Mouse (Mus musculus) erythroblast, embryonic 14.5 days (primary cell): ENCODE results near the gene Btf3. TPM values are rescaled to one million over a fixed set of nuclear protein-coding genes. Genes with fewer than 3 reads are reported as not detected.

Experiments used
- H3K27me3 ChIP-seq: 2 replicates; pipeline ENCODE4 v1.6.1; 2012; ENCODE audit warnings: inconsistent platforms; ENCODE audit not compliant: control insufficient read depth
- H3K36me3 ChIP-seq: 2 replicates; pipeline ENCODE4 v1.6.1; 2012; ENCODE audit warnings: mild to moderate bottlenecking, inconsistent platforms; ENCODE audit not compliant: control insufficient read depth
- H3K4me1 ChIP-seq: 2 replicates; pipeline ENCODE4 v1.6.1; 2012; ENCODE audit warnings: inconsistent platforms; ENCODE audit not compliant: control insufficient read depth
- H3K4me3 ChIP-seq: replicated peaks from 2 replicates; pipeline ENCODE3; 2012; ENCODE audit warnings: moderate library complexity, mild to moderate bottlenecking, inconsistent platforms
- H3K9me3 ChIP-seq: 2 replicates; pipeline ENCODE4 v1.6.1; 2012; ENCODE audit warnings: low read length, inconsistent platforms, mixed read lengths; ENCODE audit not compliant: control insufficient read depth
- GATA1 ChIP-seq: IDR thresholded peaks from 2 replicates; pipeline ENCODE4 v1.6.1; 2012; ENCODE audit warnings: low read length, inconsistent platforms, mixed read lengths
- TAL1 ChIP-seq: IDR thresholded peaks from 3 replicates; pipeline ENCODE4 v1.6.1; 2012; ENCODE audit warnings: low read length, inconsistent platforms, mixed read lengths
- polyA plus RNA-seq: library from polyadenylated mRNA; stranded (reverse); fragments of >175 nt; gene quantifications from 2 replicates; pipeline ENCODE4 v1.2.3, GENCODE M21; 2012

The Btf3 gene
- polyA plus RNA-seq, 1 experiment: 15.8 TPM

- H3K9me3 ChIP-seq: peaks cover 3% of the 10 kb centered on the region; the same call in 1 of the 2 replicates
- H3K4me1 ChIP-seq: peaks cover 4% of the 10 kb centered on the region
- TF ChIP-seq TAL1: no peak
- no peak for TF ChIP-seq GATA1
- no peak overlapping the region for H3K4me3 ChIP-seq
- peaks cover 79% of the 10 kb centered on the region for H3K27me3 ChIP-seq
- no peaks in the 10 kb centered on the region for H3K36me3 ChIP-seq
Observed at GRCm38 (mm10) chr13:98351527-98351926, 34.7 kb upstream of the Btf3 start.

GRCm38 (mm10) chr13:98349491-98349890 lies 32.7 kb upstream of the Btf3 start:
- Histone ChIP-seq H3K4me1 (peaks cover 4% of the 10 kb centered on the region), H3K4me3 (no peak overlapping the region), H3K36me3 (no peaks in the 10 kb centered on the region), H3K27me3 (peaks cover 59% of the 10 kb centered on the region), H3K9me3 (no peaks in the 10 kb centered on the region; the same call in 1 of the 2 replicates)
- TF ChIP-seq TAL1 (no peak), GATA1 (no peak)

GRCm38 (mm10) chr13:98340506-98340905 lies 23.7 kb upstream of the Btf3 start:
- TF ChIP-seq GATA1 (no peak), TAL1 (no peak)
- Histone ChIP-seq H3K4me3 (no peak overlapping the region), H3K9me3 (no peaks in the 10 kb centered on the region), H3K27me3 (peaks cover 8% of the 10 kb centered on the region), H3K36me3 (no peaks in the 10 kb centered on the region), H3K4me1 (no peaks in the 10 kb centered on the region)

GRCm38 (mm10) chr13:98336205-98336604 lies 19.4 kb upstream of the Btf3 start:
- no peaks in the 10 kb centered on the region for H3K4me1 ChIP-seq
- no peaks in the 10 kb centered on the region for H3K9me3 ChIP-seq
- TF ChIP-seq GATA1 (no peak), TAL1 (no peak)
- H3K27me3 ChIP-seq: peaks cover 10% of the 10 kb centered on the region
- H3K36me3 ChIP-seq: no peaks in the 10 kb centered on the region
- no peak overlapping the region for H3K4me3 ChIP-seq

- H3K9me3 ChIP-seq: no peaks in the 10 kb centered on the region
- H3K36me3 ChIP-seq: no peaks in the 10 kb centered on the region
- TF ChIP-seq TAL1: no peak
- TF ChIP-seq GATA1: no peak
- peaks cover 5% of the 10 kb centered on the region; the same call in 1 of the 2 replicates for H3K27me3 ChIP-seq
- H3K4me3 ChIP-seq: no peak overlapping the region
- no peaks in the 10 kb centered on the region for H3K4me1 ChIP-seq
Observed at GRCm38 (mm10) chr13:98332106-98332505, 15.3 kb upstream of the Btf3 start.

- TF ChIP-seq TAL1: no peak
- TF ChIP-seq GATA1: no peak
- H3K4me3 ChIP-seq: no peak overlapping the region
- no peaks in the 10 kb centered on the region for H3K27me3 ChIP-seq
- H3K4me1 ChIP-seq: no peaks in the 10 kb centered on the region
- no peaks in the 10 kb centered on the region for H3K9me3 ChIP-seq
- peaks cover 8% of the 10 kb centered on the region for H3K36me3 ChIP-seq
Observed at GRCm38 (mm10) chr13:98325034-98325433, 8.2 kb upstream of the Btf3 start.

- Histone ChIP-seq H3K9me3 (no peaks in the 10 kb centered on the region), H3K4me1 (peaks cover 19% of the 10 kb centered on the region), H3K4me3 (peak overlapping the region; percentile 88), H3K27me3 (no peaks in the 10 kb centered on the region), H3K36me3 (peaks cover 32% of the 10 kb centered on the region)
- TF ChIP-seq TAL1 (no peak), GATA1 (no peak)
Observed at GRCm38 (mm10) chr13:98317911-98318310, 1.1 kb upstream of the Btf3 start.

- peaks cover 19% of the 10 kb centered on the region for H3K4me1 ChIP-seq
- H3K4me3 ChIP-seq: peak overlapping the region; percentile 88
- peaks cover 39% of the 10 kb centered on the region for H3K36me3 ChIP-seq
- TF ChIP-seq GATA1: no peak
- TF ChIP-seq TAL1: no peak
- H3K9me3 ChIP-seq: no peaks in the 10 kb centered on the region
- no peaks in the 10 kb centered on the region for H3K27me3 ChIP-seq
Observed at GRCm38 (mm10) chr13:98317246-98317677, 456 bp upstream of the Btf3 start.

- Histone ChIP-seq H3K4me1 (peaks cover 22% of the 10 kb centered on the region), H3K9me3 (no peaks in the 10 kb centered on the region)
- TF ChIP-seq TAL1 (no peak), GATA1 (no peak)
Observed at GRCm38 (mm10) chr13:98316140-98316479, 696 bp downstream of the Btf3 start.

GRCm38 (mm10) chr13:98315124-98315523 lies 1.7 kb downstream of the Btf3 start:
- H3K4me1 ChIP-seq: peaks cover 22% of the 10 kb centered on the region
- H3K36me3 ChIP-seq: peaks cover 52% of the 10 kb centered on the region
- H3K4me3 ChIP-seq: peak overlapping the region; percentile 88
- no peaks in the 10 kb centered on the region for H3K9me3 ChIP-seq
- no peaks in the 10 kb centered on the region for H3K27me3 ChIP-seq
- TF ChIP-seq GATA1 (no peak), TAL1 (no peak)

More at GRCm38 (mm10) chr13:98316140-98316479, 696 bp downstream of the Btf3 start:
- Histone ChIP-seq H3K4me3 (peak overlapping the region; percentile 88), H3K27me3 (no peaks in the 10 kb centered on the region), H3K36me3 (peaks cover 44% of the 10 kb centered on the region)
